Mouse (Mus musculus) erythroblast, embryonic 14.5 days (primary cell): ENCODE data around the gene Fam208a. TPM values are rescaled to one million over a fixed set of nuclear protein-coding genes. Genes with fewer than 3 reads are reported as not detected.
A peak's percentile ranks its signal among the peaks of the same experiment; 100 is the strongest.

Source experiments
- H3K27me3 ChIP-seq: 2 replicates; pipeline ENCODE4 v1.6.1; 2012; ENCODE audit warnings: inconsistent platforms; ENCODE audit not compliant: control insufficient read depth
- H3K36me3 ChIP-seq: 2 replicates; pipeline ENCODE4 v1.6.1; 2012; ENCODE audit warnings: mild to moderate bottlenecking, inconsistent platforms; ENCODE audit not compliant: control insufficient read depth
- H3K4me1 ChIP-seq: 2 replicates; pipeline ENCODE4 v1.6.1; 2012; ENCODE audit warnings: inconsistent platforms; ENCODE audit not compliant: control insufficient read depth
- H3K4me3 ChIP-seq: replicated peaks from 2 replicates; pipeline ENCODE3; 2012; ENCODE audit warnings: moderate library complexity, mild to moderate bottlenecking, inconsistent platforms
- H3K9me3 ChIP-seq: 2 replicates; pipeline ENCODE4 v1.6.1; 2012; ENCODE audit warnings: low read length, inconsistent platforms, mixed read lengths; ENCODE audit not compliant: control insufficient read depth
- GATA1 ChIP-seq: IDR thresholded peaks from 2 replicates; pipeline ENCODE4 v1.6.1; 2012; ENCODE audit warnings: low read length, inconsistent platforms, mixed read lengths
- TAL1 ChIP-seq: IDR thresholded peaks from 3 replicates; pipeline ENCODE4 v1.6.1; 2012; ENCODE audit warnings: low read length, inconsistent platforms, mixed read lengths
- polyA plus RNA-seq: library from polyadenylated mRNA; stranded (reverse); fragments of >175 nt; gene quantifications from 2 replicates; pipeline ENCODE4 v1.2.3, GENCODE M21; 2012

The Fam208a gene
- polyA plus RNA-seq, 1 experiment = 0.09 TPM

DNA sequence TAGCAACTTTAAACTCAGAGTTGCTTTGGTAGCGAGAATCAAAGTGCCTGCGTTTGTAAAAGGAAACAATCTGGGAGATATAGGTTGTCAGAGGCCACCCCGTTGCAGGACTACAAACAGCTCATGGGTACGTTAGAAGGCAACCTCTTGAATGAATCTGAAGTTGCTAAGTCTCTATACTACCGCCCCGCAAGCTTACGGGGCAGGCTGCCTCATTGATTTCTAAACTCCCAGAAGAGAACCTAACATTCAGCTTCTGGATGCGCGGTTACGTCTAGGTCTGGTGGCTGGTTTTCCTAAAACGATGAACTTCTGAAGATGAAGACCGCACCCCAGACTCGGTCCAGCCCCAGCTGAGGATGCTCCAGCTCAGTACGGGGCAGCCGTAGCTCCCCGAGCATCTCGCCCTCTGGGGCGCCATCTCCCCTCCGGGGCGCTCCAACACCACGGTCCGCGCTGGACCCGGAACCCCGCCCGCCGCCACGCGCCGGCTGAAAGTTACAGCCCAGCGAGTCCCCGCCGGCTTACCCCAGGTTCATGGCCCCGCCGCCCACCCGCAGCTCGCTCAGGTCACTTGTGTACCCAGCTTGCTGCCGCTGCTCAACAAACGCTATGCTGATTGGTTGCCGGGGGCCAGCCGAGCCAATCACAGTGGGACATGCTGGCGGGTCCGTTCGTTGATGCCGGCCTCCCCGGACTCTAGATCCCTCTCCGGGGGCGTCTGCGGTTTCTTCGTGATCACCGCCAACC is 79.4 kb downstream of the Fam208a start, which contains the start of gene Ccdc66:
TSS of gene Ccdc66 (minus strand) at position 567 of the 750 bp plus-strand sequence.
- TF ChIP-seq TAL1 (no peak), GATA1 (no peak)
- peak within 1 kb of the TSS; percentile 90 for H3K4me3 ChIP-seq

DNA sequence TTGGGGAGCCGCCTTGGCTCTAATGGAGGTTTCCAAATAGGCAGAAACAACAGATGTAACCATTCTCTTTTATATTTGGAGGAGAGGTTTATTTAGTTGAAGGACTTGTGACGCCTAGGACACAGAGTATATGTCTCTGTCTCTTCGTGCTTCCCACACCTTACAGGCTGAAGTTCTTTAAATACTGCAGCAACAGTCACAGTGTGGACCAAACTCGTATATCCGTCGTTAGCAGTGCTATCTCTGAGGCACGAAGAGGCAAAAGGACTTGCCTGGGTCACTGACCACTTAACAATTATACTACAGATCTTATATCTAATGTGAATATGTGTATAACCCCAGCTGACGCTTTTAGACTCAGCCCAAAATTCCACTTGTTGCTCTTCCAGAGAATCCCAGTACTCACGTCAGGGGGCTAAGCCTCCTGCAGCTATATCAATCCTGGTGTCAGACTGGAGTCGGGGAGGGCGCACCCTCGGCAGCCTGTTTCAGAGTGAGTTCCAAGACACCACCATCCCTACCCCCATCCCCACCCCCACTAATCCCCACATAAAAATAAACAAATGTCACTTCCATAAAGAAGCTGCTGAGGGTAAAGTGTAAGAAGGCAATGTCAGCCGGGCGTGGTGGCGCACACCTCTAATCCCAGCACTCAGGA is 80.1 kb downstream of the Fam208a start:
- no peak for TF ChIP-seq TAL1
- no peak for TF ChIP-seq GATA1
- Histone ChIP-seq H3K9me3 (no peaks in the 10 kb centered on the region), H3K27me3 (no peaks in the 10 kb centered on the region), H3K36me3 (no peaks in the 10 kb centered on the region), H3K4me3 (peak overlapping the region; percentile 90), H3K4me1 (peaks cover 22% of the 10 kb centered on the region)

More for the DNA sequence above, 79.4 kb downstream of the Fam208a start, which contains the start of gene Ccdc66:
- Histone ChIP-seq H3K27me3 (no peaks in the 10 kb centered on the region), H3K36me3 (no peaks in the 10 kb centered on the region), H3K9me3 (no peaks in the 10 kb centered on the region), H3K4me1 (peaks cover 22% of the 10 kb centered on the region)

DNA sequence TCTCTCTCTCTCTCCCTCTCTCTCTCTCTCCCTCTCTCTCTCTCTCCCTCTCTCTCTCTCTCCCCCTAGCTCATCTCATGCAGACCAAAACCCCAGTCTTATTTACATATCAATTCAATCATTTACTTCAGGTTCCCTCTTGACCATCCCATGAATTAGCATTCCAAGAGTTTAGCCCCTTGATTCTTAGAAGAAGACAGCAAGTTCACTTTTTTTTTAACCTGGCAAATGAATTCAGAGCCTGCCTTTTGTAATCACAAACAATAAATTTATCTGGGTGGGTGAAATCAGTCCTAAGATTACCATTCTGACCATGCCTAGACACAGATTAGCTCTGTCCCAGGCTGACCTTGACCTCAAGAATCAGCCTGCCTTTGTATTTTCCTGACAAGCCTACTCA is 95.9 kb downstream of the Fam208a start:
- Histone ChIP-seq H3K36me3 (no peaks in the 10 kb centered on the region), H3K27me3 (no peaks in the 10 kb centered on the region), H3K9me3 (peaks cover 2% of the 10 kb centered on the region; the same call in 1 of the 2 replicates), H3K4me1 (no peaks in the 10 kb centered on the region), H3K4me3 (no peak overlapping the region)
- TF ChIP-seq GATA1 (no peak), TAL1 (no peak)

Other genes starting within 250 kb of the Fam208a start
- gene Ccdc66, start 79.6 kb downstream of the Fam208a start, polyA plus RNA-seq = 0.05 and 0.06 TPM in 2 replicates
- gene Erc2, start 193.6 kb downstream of the Fam208a start, polyA plus RNA-seq = not detected in 2 replicates